Mouse (Mus musculus) neural tube, embryonic 15.5 days (tissue): ENCODE measurements around the gene Ttll9. TPM values are rescaled to one million over a fixed set of nuclear protein-coding genes. Genes with fewer than 3 reads are reported as not detected.

Experiments used
- ATAC-seq: fragments of 200-750 bp; cut with Nextera tagmentation; 2 replicates; pipeline ENCODE4 v1.8.0; 2017; ENCODE audit warnings: mild to moderate bottlenecking, moderate TSS enrichment, moderate library complexity; ENCODE audit not compliant: low FRiP score
- H3K27ac ChIP-seq: fragments of 300-500 bp; sonication (generic); replicated peaks from 2 replicates; pipeline ENCODE4 v1.5.1; 2015; ENCODE audit warnings: mild to moderate bottlenecking, inconsistent platforms
- H3K27me3 ChIP-seq: fragments of 300-500 bp; sonication (generic); replicated peaks from 2 replicates; pipeline ENCODE4 v1.6.1; 2015; ENCODE audit warnings: inconsistent platforms
- H3K36me3 ChIP-seq: fragments of 300-500 bp; sonication (generic); 2 replicates; pipeline ENCODE4 v1.6.1; 2015; ENCODE audit warnings: inconsistent platforms
- H3K4me1 ChIP-seq: fragments of 300-500 bp; sonication (generic); 2 replicates; pipeline ENCODE4 v1.6.1; 2015; ENCODE audit warnings: inconsistent platforms
- H3K4me2 ChIP-seq: fragments of 300-500 bp; sonication (generic); 2 replicates; pipeline ENCODE4 v1.6.1; 2015; ENCODE audit warnings: inconsistent platforms, mild to moderate bottlenecking, moderate library complexity
- H3K4me3 ChIP-seq: fragments of 300-500 bp; sonication (generic); replicated peaks from 2 replicates; pipeline ENCODE4 v1.5.1; 2015; ENCODE audit warnings: mild to moderate bottlenecking, inconsistent platforms
- H3K9ac ChIP-seq: fragments of 300-500 bp; sonication (generic); replicated peaks from 2 replicates; pipeline ENCODE4 v1.6.1; 2015; ENCODE audit warnings: mild to moderate bottlenecking, inconsistent platforms
- H3K9me3 ChIP-seq: fragments of 300-500 bp; sonication (generic); replicated peaks from 2 replicates; pipeline ENCODE4 v1.6.1; 2016; ENCODE audit warnings: inconsistent platforms
- WGBS: fragments of 180-500 bp; shearing (Covaris S2); methylation state at CpG from one replicate; pipeline ENCODE4 v1.1.7; 2015; ENCODE audit warnings: mixed read lengths; 5-methylcytosine and 5-hydroxymethylcytosine counted together
- polyA plus RNA-seq: library from polyadenylated mRNA; unstranded; fragments of >200 nt; fragmentation: Nextera tagmentation; extraction: Ambion mirVana; gene quantifications from 2 replicates; pipeline ENCODE4 v1.2.1, GENCODE M21; 2015

Gene Ttll9
- polyA plus RNA-seq, 1 experiment from 2014 or later: 8.7 TPM

DNA sequence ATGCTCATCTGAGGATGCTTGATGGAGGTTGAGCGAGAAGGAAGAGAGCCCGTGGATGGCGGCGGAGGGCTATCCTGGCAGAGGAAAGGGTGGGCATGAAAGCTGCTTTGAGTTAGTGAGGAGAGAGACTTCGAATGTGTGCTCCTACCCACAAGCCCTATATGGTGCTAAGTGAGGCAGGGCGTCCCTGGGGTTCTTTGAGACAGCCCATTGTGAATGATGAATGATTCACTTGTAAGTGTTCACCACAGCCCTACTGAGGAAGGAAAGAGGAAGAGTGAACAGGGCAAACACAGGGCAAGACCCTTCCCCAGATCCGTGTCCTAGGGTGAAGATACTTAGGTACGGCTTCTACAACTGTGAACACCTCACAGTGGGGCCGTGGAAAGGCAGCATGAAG, 35.4 kb upstream of the Ttll9 start:
- WGBS: 77% methylated on average over 9 of the region's 9 CpGs
- no peak overlapping the region for H3K9ac ChIP-seq
- H3K4me3 ChIP-seq: no peak overlapping the region
- H3K9me3 ChIP-seq: no peaks in the 10 kb centered on the region
- H3K4me2 ChIP-seq: no peak overlapping the region
- no peaks in the 10 kb centered on the region for H3K4me1 ChIP-seq
- H3K27ac ChIP-seq: no peak overlapping the region
- H3K27me3 ChIP-seq: no peaks in the 10 kb centered on the region
- no peaks in the 10 kb centered on the region for H3K36me3 ChIP-seq
- no peak for ATAC-seq

DNA sequence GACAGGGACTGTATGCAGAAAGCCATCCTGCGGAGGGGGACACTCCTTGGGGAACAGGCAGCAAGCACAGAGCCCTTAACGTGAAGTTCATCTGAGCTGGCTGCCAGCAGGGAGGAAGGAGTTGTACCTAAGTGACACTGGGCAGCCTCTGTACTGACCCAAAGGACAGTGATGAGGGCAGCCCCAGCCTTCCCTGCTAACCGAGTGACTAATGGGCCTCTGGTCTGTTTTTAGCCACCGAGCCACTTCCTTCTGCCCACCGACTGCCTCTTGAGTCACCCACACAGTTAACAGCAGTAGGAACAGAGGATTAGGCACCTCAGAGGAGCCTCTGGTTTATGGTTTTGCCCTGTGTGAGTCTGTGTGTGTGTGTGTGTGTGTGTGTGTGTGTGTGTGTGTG, 34.9 kb upstream of the Ttll9 start:
- H3K27me3 ChIP-seq: no peaks in the 10 kb centered on the region
- H3K4me1 ChIP-seq: no peaks in the 10 kb centered on the region
- H3K27ac ChIP-seq: no peak overlapping the region
- no peak for ATAC-seq
- no peak overlapping the region for H3K9ac ChIP-seq
- WGBS: 72% methylated on average over 5 of the region's 5 CpGs
- H3K36me3 ChIP-seq: no peaks in the 10 kb centered on the region
- H3K4me2 ChIP-seq: no peak overlapping the region
- H3K4me3 ChIP-seq: no peak overlapping the region
- no peaks in the 10 kb centered on the region for H3K9me3 ChIP-seq

DNA sequence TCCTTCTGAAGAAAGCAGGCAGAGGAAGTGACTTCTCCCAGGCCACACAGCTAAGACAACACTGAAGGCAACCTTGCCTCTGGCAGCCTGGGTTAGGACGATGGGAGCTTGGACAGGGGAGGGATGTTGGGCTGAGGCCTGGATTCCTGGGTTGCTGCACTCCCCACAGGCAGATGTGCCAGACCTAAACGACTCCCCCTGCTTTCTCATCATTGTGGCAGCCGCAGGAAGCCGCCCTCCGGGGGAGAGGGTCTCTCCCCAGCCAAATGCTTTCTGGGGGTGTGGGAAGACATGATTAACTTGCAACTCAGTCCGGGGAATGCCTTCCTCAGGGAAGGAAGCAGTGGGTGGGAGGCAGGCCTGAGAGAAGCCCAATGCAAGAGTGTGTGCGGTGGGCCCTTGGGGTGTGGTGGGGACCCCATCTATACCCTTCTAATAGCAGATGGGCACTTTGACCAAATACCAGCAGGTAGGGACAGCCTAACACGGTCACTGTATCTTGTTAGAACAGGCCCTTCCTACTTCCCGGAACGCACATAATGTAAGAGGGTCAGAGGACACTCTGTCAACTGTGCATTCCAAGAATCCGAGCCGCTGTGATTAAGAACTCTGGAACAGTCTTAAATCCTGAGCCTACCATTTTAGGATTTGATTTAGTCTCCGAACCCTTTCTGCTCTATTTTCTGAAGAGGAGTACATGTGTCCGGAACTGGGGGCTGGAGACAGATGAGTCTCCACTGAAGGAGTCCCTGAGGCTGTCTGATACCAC, 33.9 kb upstream of the Ttll9 start:
- Histone ChIP-seq H3K4me1 (no peaks in the 10 kb centered on the region), H3K27ac (no peak overlapping the region), H3K36me3 (no peaks in the 10 kb centered on the region), H3K27me3 (no peaks in the 10 kb centered on the region), H3K9me3 (no peaks in the 10 kb centered on the region), H3K4me2 (no peak overlapping the region), H3K9ac (no peak overlapping the region), H3K4me3 (no peak overlapping the region)
- WGBS: 61% methylated on average over 14 of the region's 14 CpGs
- no peak for ATAC-seq

DNA sequence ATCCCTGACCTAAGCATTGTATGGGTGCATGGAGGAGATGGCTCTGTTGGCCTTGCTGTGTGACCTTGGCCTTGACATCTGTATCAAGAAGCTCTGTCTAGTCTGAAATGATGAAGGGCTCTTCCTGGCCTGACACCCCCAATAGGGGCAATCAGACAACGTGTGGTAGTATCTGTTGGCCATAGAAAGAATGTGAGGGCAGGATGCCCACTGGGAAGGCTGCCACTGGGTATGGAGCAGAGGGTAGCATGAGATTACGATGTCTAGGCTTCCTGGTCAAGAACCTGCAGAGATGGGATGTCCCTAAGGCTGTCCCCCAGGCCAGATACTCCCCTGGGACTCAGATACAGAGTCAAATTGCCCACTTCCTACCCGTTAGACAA, 33.3 kb upstream of the Ttll9 start:
- H3K9ac ChIP-seq: no peak overlapping the region
- no peaks in the 10 kb centered on the region for H3K27me3 ChIP-seq
- H3K4me3 ChIP-seq: no peak overlapping the region
- H3K4me2 ChIP-seq: no peak overlapping the region
- H3K4me1 ChIP-seq: no peaks in the 10 kb centered on the region
- WGBS: 79% methylated on average over 3 of the region's 3 CpGs
- H3K27ac ChIP-seq: no peak overlapping the region
- H3K36me3 ChIP-seq: no peaks in the 10 kb centered on the region
- H3K9me3 ChIP-seq: no peaks in the 10 kb centered on the region
- ATAC-seq: no peak

DNA sequence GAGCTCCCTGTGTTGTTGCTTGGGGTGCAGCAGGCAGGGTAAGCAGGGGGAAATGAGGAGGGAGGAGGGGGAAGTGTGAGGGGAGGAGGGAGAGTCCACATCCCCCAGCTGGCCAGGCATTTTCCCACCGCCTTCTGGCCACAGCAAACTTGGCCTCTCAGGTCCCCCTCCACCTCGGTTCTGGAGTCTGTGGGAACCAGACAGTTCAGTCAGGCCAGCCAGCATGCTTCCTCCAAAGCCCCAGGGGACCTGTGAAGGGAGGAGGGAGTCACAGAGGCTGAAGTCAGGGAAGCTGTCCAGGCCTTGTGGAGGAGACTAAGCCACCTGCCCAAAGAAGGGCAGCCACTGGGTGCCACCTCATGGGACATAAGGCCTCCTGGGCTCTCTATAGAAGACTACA, 32.0 kb upstream of the Ttll9 start:
- H3K27ac ChIP-seq: no peak overlapping the region
- 35% methylated on average over 2 of the region's 2 CpGs for WGBS
- ATAC-seq: no peak

DNA sequence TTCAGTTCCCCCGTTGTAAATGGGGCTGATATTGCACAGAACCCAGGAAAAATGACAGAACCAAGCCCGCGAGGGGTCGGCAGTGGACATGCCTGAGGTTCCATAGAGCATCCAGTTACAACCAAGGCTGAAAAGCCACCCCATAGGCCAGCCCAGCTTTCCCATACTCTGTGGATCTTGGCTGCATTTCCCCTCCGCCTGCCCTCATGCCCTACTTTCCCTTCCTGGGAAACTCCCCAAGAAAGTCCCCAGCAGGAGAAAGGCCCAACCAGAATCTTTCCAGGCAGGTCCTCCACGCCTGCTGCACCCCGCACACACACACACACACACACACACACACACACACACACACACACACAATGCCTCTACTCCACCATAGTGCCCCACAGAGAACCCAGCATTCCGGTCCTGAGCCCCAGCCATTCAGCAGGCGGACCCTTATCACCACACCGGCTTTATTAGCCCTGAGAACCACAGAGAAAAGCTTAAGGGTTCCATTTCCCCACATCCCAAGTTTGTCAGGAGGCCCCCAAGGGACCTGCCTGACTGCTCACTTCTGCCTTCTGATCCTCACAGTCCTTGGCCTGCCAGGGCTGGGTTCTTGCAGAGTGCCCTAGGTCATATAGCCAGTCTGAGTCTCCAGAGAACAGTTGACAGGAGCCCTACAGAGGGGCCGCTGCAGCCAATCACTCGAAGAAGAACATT, 30.7 kb upstream of the Ttll9 start:
- WGBS: 74% methylated on average over 12 of the region's 12 CpGs

More for the DNA sequence above, 32.0 kb upstream of the Ttll9 start:
- Histone ChIP-seq H3K36me3 (no peaks in the 10 kb centered on the region), H3K9ac (no peak overlapping the region), H3K4me3 (no peak overlapping the region), H3K4me1 (no peaks in the 10 kb centered on the region), H3K4me2 (no peak overlapping the region), H3K9me3 (no peaks in the 10 kb centered on the region), H3K27me3 (peaks cover under 1% of the 10 kb centered on the region; the same call in 1 of the 2 replicates)

DNA sequence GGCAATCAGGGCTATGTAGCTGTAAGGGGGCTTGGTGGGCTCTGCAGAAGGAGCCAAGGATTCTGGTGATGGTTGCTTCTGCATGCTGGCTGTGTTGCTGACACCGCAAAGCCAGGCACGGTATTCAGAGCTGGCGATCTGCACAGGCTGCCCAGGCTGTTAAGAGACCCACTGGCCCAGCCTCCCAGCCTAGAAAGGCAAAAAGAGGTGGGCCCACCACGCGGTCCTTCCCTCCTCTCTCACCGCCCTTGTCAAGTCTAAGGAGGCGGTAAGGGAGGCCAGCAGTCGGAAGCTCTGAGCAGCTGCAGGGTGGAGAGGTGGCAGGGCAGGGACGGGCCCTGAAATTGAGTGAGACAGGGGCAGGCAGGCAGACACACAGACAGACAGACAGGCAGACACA, 29.2 kb upstream of the Ttll9 start, which contains the start of gene Foxs1:
Foxs1 (minus strand) TSS at position 161 of the 400 bp plus-strand sequence.
- no peak within 1 kb of the TSS for H3K27ac ChIP-seq
- no peak within 1 kb of the TSS for H3K4me2 ChIP-seq
- 38% methylated on average over 9 of the region's 9 CpGs for WGBS
- no peaks in the 10 kb centered on the region for H3K36me3 ChIP-seq
- peaks cover 9% of the 10 kb centered on the region; the same call in 1 of the 2 replicates for H3K27me3 ChIP-seq
- no peaks in the 10 kb centered on the region for H3K4me1 ChIP-seq
- no peak for ATAC-seq
- no peak within 1 kb of the TSS for H3K9ac ChIP-seq
- H3K9me3 ChIP-seq: no peaks in the 10 kb centered on the region
- peak within 1 kb of the TSS; percentile 10; the same call in 1 of the 2 replicates for H3K4me3 ChIP-seq

More for the DNA sequence above, 30.7 kb upstream of the Ttll9 start:
- H3K4me1 ChIP-seq: no peaks in the 10 kb centered on the region
- H3K9me3 ChIP-seq: no peaks in the 10 kb centered on the region
- H3K36me3 ChIP-seq: no peaks in the 10 kb centered on the region
- ATAC-seq: no peak
- H3K4me2 ChIP-seq: no peak overlapping the region
- peaks cover 9% of the 10 kb centered on the region; the same call in 1 of the 2 replicates for H3K27me3 ChIP-seq
- peak overlapping the region; percentile 10; the same call in 1 of the 2 replicates for H3K4me3 ChIP-seq
- H3K27ac ChIP-seq: no peak overlapping the region
- no peak overlapping the region for H3K9ac ChIP-seq

DNA sequence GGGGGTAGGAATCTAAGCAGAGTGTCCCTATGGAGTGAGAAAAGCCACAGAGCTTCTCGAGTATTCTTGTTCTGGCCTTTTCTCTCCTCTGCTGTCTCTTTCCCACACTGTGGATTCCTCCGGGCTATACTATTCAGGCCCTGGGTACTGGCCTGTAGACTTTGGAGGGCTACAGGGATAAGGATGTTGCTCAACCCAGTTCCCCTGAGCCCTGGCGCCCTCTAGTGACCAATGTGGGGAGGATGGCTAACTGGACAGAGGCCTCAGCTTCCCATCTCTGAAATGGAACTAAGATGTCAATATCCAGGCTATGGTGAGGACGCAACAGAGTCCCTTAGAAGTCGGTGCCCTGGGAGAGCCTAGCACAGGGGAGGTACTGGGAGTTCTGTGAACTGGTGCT, 28.7 kb upstream of the Ttll9 start:
- 36% methylated on average over 5 of the region's 5 CpGs for WGBS
- no peaks in the 10 kb centered on the region for H3K4me1 ChIP-seq
- ATAC-seq: no peak
- no peak overlapping the region for H3K4me2 ChIP-seq
- no peaks in the 10 kb centered on the region for H3K36me3 ChIP-seq
- peaks cover 9% of the 10 kb centered on the region; the same call in 1 of the 2 replicates for H3K27me3 ChIP-seq
- H3K9me3 ChIP-seq: no peaks in the 10 kb centered on the region
- no peak overlapping the region for H3K9ac ChIP-seq
- no peak overlapping the region for H3K27ac ChIP-seq
- H3K4me3 ChIP-seq: no peak overlapping the region

DNA sequence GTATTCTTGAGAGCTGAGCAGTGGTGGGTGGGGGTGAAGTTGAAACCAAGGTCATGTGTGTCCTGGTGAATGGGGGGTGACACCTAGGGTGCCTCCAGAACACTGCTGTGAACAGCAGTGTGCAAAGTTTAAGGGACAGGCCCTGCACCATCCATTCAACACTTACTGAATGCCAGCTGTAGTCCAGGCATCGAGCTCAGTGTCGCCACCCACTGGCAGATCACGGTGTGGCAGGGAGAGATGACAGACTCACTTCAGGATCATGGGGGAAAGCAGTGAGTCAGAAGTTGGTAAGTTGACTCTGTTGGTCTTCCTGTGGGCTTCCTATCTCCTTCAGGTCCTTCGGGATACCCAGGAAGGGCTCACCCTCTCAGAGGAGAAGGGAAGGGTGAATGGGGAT, 22.4 kb upstream of the Ttll9 start:
- Histone ChIP-seq H3K4me3 (no peak overlapping the region), H3K27ac (no peak overlapping the region), H3K4me1 (peaks cover 15% of the 10 kb centered on the region), H3K9me3 (no peaks in the 10 kb centered on the region), H3K27me3 (peaks cover 53% of the 10 kb centered on the region), H3K4me2 (no peak overlapping the region), H3K9ac (no peak overlapping the region), H3K36me3 (no peaks in the 10 kb centered on the region)
- no peak for ATAC-seq
- WGBS: 11% methylated on average over 4 of the region's 4 CpGs

DNA sequence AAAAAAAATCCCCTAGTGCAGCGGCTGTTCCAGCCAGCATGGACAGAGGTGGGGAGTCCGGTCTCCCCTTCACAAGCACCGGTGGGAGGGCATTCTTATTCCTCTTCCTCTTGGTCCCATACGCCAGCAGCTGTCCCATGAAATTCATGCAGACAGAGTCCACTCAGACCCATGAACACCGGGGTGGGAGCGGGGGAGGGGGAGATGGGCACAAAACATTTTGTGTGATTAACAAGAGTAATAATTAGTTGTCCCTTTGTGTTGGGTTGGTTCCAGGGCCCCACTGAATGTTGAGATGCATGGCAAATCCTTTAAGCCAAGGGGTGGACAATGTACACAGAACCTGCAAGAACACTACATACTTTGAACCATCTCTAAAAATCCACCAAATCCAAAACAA, 21.2 kb upstream of the Ttll9 start:
- 78% methylated on average over 6 of the region's 6 CpGs for WGBS
- no peak for ATAC-seq
- H3K36me3 ChIP-seq: no peaks in the 10 kb centered on the region
- no peak overlapping the region for H3K4me2 ChIP-seq
- peaks cover 57% of the 10 kb centered on the region for H3K27me3 ChIP-seq
- H3K4me3 ChIP-seq: no peak overlapping the region
- H3K27ac ChIP-seq: no peak overlapping the region
- H3K9ac ChIP-seq: no peak overlapping the region
- H3K9me3 ChIP-seq: no peaks in the 10 kb centered on the region
- H3K4me1 ChIP-seq: peaks cover 15% of the 10 kb centered on the region

DNA sequence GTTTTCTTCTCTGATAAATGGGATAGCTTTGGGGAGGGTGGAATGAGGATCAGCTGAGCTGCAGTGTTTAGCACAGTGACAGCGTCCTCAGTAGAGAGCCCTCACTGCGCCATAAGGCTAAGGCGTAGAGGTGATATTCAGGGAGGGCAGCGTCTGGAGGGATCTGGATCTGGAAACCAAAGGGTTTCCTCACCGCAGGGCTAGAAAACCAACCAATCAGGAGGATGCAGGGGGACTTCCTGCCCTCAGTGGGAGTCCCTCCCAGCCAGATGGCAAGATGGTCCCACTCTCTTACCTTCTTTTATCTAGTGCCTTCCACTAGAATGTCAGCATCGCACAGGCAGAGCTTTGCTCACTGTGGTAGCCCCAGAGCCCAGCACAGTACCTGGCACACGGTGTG, 20.5 kb upstream of the Ttll9 start:
- H3K27me3 ChIP-seq: peaks cover 60% of the 10 kb centered on the region
- 38% methylated on average over 7 of the region's 7 CpGs for WGBS
- no peaks in the 10 kb centered on the region for H3K9me3 ChIP-seq

More for the DNA sequence above, 20.5 kb upstream of the Ttll9 start:
- Histone ChIP-seq H3K4me1 (peaks cover 15% of the 10 kb centered on the region), H3K4me3 (no peak overlapping the region), H3K27ac (no peak overlapping the region), H3K4me2 (no peak overlapping the region), H3K9ac (no peak overlapping the region), H3K36me3 (no peaks in the 10 kb centered on the region)
- no peak for ATAC-seq
